Mouse (Mus musculus) testis, adult 2 months (tissue): ENCODE measurements around the gene Mta3.

ENCODE experiments used
- CTCF ChIP-seq: fragments of 200-500 bp; IDR thresholded peaks from 2 replicates; pipeline ENCODE4 v1.5.1; 2012; ENCODE audit warnings: low read depth, mild to moderate bottlenecking, inconsistent platforms, low read length, moderate library complexity; ENCODE audit not compliant: control insufficient read depth, insufficient read depth, insufficient replicate concordance
- POLR2A ChIP-seq: fragments of 200-500 bp; IDR thresholded peaks from 2 replicates; pipeline ENCODE4 v1.6.1; 2012; ENCODE audit warnings: low read depth, mild to moderate bottlenecking, inconsistent platforms, low read length, moderate library complexity; ENCODE audit not compliant: control insufficient read depth

GRCm38 (mm10) chr17:83750216-83750950 lies 44.4 kb downstream of the Mta3 start:
- TF ChIP-seq POLR2A (no peak), CTCF (no peak)
